Mouse (Mus musculus): Measurements from ENCODE around the gene Immp2l. TPM values are rescaled to one million over a fixed set of nuclear protein-coding genes. Genes with fewer than 3 reads are reported as not detected.

The Immp2l gene
- polyA plus RNA-seq, 1 experiment from 2014 or later: 16.3 TPM

- ATAC-seq (ENCODE audit: insufficient read depth, low FRiP score): peak; percentile 78; the same call in 1 of the 2 replicates
- Histone ChIP-seq H3K4me2 (ENCODE audit: low read depth, low read length) (peak overlapping the region; percentile 60), H3K27ac (ENCODE audit: low read length) (no peak overlapping the region), H3K9me3 (replicated peaks; ENCODE audit: control insufficient read depth, low read length) (no peaks in the 10 kb centered on the region), H3K4me3 (replicated peaks; ENCODE audit: low read length) (peak overlapping the region; percentile 48), H3K36me3 (ENCODE audit: control insufficient read depth, insufficient read depth, low read length) (no peaks in the 10 kb centered on the region), H3K9ac (ENCODE audit: low read length) (peak overlapping the region; percentile 58), H3K4me1 (ENCODE audit: control insufficient read depth, insufficient read depth, low read length) (no peaks in the 10 kb centered on the region), H3K27me3 (ENCODE audit: control insufficient read depth, insufficient read depth, low read length) (no peaks in the 10 kb centered on the region)
- 18% methylated on average over 12 of the region's 12 CpGs for WGBS
Observed at GRCm38 (mm10) chr12:41485512-41486215, 461.8 kb downstream of the Immp2l start.

DNA sequence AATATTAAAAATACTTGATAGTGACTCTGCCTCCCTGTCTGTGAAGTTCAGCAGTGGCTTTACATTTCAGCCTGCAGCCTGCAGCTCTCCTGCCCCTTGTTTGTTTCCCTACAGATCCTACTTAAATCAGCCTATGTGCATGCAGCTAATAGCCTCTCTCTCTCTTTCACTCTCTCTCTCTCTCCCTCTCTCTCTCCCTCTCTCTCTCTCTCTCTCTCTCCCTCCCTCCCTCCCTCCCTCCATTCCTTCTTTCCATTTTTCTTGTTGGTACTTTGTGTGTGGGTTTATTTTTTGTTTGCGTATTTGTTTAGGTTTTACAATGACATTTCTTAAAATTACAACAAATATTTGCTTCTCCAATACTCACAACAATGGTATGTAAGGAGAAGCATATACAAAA, 462.4 kb downstream of the Immp2l start, which contains the start of gene Lrrn3:
Gene Lrrn3, minus strand, starts transcription at position 101 of the 400 bp plus-strand sequence.
- Histone ChIP-seq H3K9me3 (replicated peaks; ENCODE audit: control insufficient read depth, low read length) (no peaks in the 10 kb centered on the region), H3K9ac (ENCODE audit: low read length) (peak within 1 kb of the TSS; percentile 58), H3K27ac (ENCODE audit: low read length) (no peak within 1 kb of the TSS), H3K4me1 (ENCODE audit: control insufficient read depth, insufficient read depth, low read length) (no peaks in the 10 kb centered on the region), H3K27me3 (ENCODE audit: control insufficient read depth, insufficient read depth, low read length) (no peaks in the 10 kb centered on the region), H3K4me3 (replicated peaks; ENCODE audit: low read length) (peak within 1 kb of the TSS; percentile 48), H3K4me2 (ENCODE audit: low read depth, low read length) (peak within 1 kb of the TSS; percentile 60), H3K36me3 (ENCODE audit: control insufficient read depth, insufficient read depth, low read length) (no peaks in the 10 kb centered on the region)
- 94% methylated on average over 1 of the region's 1 CpGs for WGBS
- ATAC-seq (ENCODE audit: insufficient read depth, low FRiP score): no peak

DNA sequence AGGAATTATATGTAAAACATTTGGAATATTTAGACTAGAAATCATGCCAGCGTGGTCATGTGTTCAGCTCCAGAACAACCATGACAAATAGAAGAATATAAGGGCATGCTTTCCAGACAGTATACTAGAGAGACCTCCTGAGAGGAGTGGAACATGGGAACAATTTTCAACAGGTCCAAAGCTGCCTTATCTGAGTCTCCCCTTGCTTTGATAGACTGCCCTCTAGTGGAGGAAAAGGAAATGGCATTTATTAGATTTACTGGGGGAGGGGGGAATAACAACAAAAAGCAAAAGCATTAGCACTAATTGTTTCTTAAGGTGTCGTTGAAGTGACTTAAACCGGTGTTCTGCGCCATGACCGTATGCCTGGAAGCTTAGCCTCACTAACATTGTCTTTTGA, 463.1 kb downstream of the Immp2l start:
- no peaks in the 10 kb centered on the region for H3K27me3 ChIP-seq (ENCODE audit: control insufficient read depth, insufficient read depth, low read length)
- WGBS: 30% methylated on average over 5 of the region's 5 CpGs
- no peak; the same call in 1 of the 2 replicates for ATAC-seq (ENCODE audit: insufficient read depth, low FRiP score)

GRCm38 (mm10) chr12:41494620-41495019, 470.7 kb downstream of the Immp2l start:
- 54% methylated on average over 10 of the region's 10 CpGs for WGBS
- no peak for ATAC-seq (ENCODE audit: insufficient read depth, low FRiP score)
- H3K27me3 ChIP-seq (ENCODE audit: control insufficient read depth, insufficient read depth, low read length): no peaks in the 10 kb centered on the region
- no peaks in the 10 kb centered on the region for H3K36me3 ChIP-seq (ENCODE audit: control insufficient read depth, insufficient read depth, low read length)
- H3K4me3 ChIP-seq (replicated peaks; ENCODE audit: low read length): no peak overlapping the region
- no peak overlapping the region for H3K27ac ChIP-seq (ENCODE audit: low read length)
- no peaks in the 10 kb centered on the region for H3K4me1 ChIP-seq (ENCODE audit: control insufficient read depth, insufficient read depth, low read length)
- H3K9me3 ChIP-seq (replicated peaks; ENCODE audit: control insufficient read depth, low read length): no peaks in the 10 kb centered on the region
- H3K4me2 ChIP-seq (ENCODE audit: low read depth, low read length): no peak overlapping the region
- H3K9ac ChIP-seq (ENCODE audit: low read length): no peak overlapping the region

More for the DNA sequence above, 463.1 kb downstream of the Immp2l start:
- no peak overlapping the region for H3K27ac ChIP-seq (ENCODE audit: low read length)
- H3K9me3 ChIP-seq (replicated peaks; ENCODE audit: control insufficient read depth, low read length): no peaks in the 10 kb centered on the region
- H3K4me1 ChIP-seq (ENCODE audit: control insufficient read depth, insufficient read depth, low read length): no peaks in the 10 kb centered on the region
- H3K9ac ChIP-seq (ENCODE audit: low read length): no peak overlapping the region
- no peak overlapping the region for H3K4me2 ChIP-seq (ENCODE audit: low read depth, low read length)
- no peak overlapping the region for H3K4me3 ChIP-seq (replicated peaks; ENCODE audit: low read length)
- H3K36me3 ChIP-seq (ENCODE audit: control insufficient read depth, insufficient read depth, low read length): no peaks in the 10 kb centered on the region

DNA sequence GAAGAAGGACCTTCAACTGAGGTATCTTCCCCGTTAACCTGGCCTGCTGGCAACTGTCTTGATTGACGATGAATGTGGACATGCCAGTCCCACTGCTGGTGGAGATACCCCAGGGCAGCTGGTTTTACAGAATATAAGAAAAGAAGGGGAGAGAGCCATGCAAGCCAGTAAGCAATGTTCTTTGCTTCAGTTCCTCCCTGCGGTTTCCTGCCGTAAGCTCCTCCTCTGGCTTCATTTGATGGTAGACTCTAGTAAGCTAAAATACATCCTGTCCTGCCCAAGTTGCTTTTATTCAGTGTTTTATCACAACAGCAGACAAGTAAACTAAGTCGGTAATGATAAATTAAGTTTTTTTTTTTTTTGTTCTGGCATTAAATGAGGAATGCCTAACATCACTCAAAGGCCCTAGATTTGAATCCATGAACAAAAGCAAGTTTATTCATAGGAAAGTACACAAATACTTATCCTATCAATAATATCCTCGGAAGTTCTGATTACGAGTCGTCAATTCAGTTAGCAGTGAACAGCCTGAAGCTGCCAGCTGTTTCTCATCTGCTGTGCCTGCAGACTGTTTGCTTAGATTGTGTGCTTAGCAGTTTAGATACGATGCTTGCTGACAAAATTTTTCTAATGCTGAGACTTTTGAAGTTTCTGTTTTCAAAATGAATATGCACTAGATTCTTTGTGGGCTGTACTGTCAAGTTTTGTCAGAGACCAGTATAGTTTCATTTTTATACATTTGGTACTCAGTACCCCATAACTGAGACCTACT, 476.3 kb downstream of the Immp2l start:
- no peak for ATAC-seq (ENCODE audit: insufficient read depth, low FRiP score)

GRCm38 (mm10) chr12:41508610-41509009, 484.7 kb downstream of the Immp2l start:
- Histone ChIP-seq H3K4me1 (ENCODE audit: control insufficient read depth, insufficient read depth, low read length) (no peaks in the 10 kb centered on the region), H3K36me3 (ENCODE audit: control insufficient read depth, insufficient read depth, low read length) (no peaks in the 10 kb centered on the region), H3K27ac (ENCODE audit: low read length) (no peak overlapping the region), H3K9me3 (replicated peaks; ENCODE audit: control insufficient read depth, low read length) (no peaks in the 10 kb centered on the region), H3K4me3 (replicated peaks; ENCODE audit: low read length) (no peak overlapping the region), H3K9ac (ENCODE audit: low read length) (no peak overlapping the region), H3K27me3 (ENCODE audit: control insufficient read depth, insufficient read depth, low read length) (no peaks in the 10 kb centered on the region), H3K4me2 (ENCODE audit: low read depth, low read length) (no peak overlapping the region)
- no peak for ATAC-seq (ENCODE audit: insufficient read depth, low FRiP score)
- 84% methylated on average over 4 of the region's 4 CpGs for WGBS

More for the DNA sequence above, 476.3 kb downstream of the Immp2l start:
- 36% methylated on average over 9 of the region's 9 CpGs for WGBS
- Histone ChIP-seq H3K9ac (ENCODE audit: low read length) (no peak overlapping the region), H3K4me2 (ENCODE audit: low read depth, low read length) (peak overlapping the region; percentile 15; the same call in 1 of the 2 replicates), H3K27ac (ENCODE audit: low read length) (no peak overlapping the region; the same call in 1 of the 2 replicates), H3K27me3 (ENCODE audit: control insufficient read depth, insufficient read depth, low read length) (no peaks in the 10 kb centered on the region), H3K4me1 (ENCODE audit: control insufficient read depth, insufficient read depth, low read length) (no peaks in the 10 kb centered on the region), H3K36me3 (ENCODE audit: control insufficient read depth, insufficient read depth, low read length) (no peaks in the 10 kb centered on the region), H3K4me3 (replicated peaks; ENCODE audit: low read length) (no peak overlapping the region), H3K9me3 (replicated peaks; ENCODE audit: control insufficient read depth, low read length) (no peaks in the 10 kb centered on the region)

DNA sequence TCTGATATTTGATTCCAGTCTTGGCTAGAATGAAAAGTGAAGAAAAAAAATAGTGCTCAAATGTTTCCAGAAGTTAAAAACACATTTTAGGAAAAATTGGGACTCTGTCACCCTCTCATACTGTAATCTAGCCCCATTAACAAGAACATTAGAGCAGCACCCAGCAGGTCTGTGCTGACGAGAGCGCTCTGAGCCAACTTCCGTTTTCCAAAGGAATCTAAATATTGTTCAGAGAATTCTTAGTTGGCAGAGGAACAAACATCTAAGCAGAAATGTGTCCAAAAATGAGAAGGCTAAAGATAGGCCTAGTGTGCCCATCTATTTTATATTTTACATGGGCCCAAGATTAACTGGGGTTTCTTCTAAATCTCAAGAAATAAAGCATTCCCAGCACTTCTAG, 486.7 kb downstream of the Immp2l start:
- no peak for ATAC-seq (ENCODE audit: insufficient read depth, low FRiP score)
- Histone ChIP-seq H3K9ac (ENCODE audit: low read length) (no peak overlapping the region), H3K4me1 (ENCODE audit: control insufficient read depth, insufficient read depth, low read length) (no peaks in the 10 kb centered on the region), H3K4me2 (ENCODE audit: low read depth, low read length) (no peak overlapping the region), H3K27ac (ENCODE audit: low read length) (no peak overlapping the region), H3K4me3 (replicated peaks; ENCODE audit: low read length) (no peak overlapping the region), H3K27me3 (ENCODE audit: control insufficient read depth, insufficient read depth, low read length) (no peaks in the 10 kb centered on the region), H3K9me3 (replicated peaks; ENCODE audit: control insufficient read depth, low read length) (no peaks in the 10 kb centered on the region), H3K36me3 (ENCODE audit: control insufficient read depth, insufficient read depth, low read length) (no peaks in the 10 kb centered on the region)
- 82% methylated on average over 3 of the region's 3 CpGs for whole genome bisulfite sequencing

DNA sequence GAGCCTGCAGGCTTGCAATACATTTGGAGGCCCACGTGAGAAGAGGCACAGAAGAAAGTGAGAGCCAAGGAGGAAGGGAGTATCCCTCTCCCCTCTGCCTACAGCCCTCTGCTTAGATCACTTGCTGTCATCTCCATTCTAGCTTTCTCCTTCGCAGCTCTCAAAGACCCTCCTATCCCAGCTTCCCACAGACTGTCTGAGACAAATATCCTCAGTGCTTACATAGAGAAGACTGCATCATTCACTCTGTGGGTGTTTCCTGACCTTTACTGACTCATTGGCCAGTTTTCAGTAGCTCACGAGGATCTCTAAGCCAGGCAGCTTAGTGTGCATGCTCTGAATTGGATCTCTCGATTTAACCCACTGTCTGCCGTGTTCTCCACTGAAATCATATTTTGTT, 495.0 kb downstream of the Immp2l start:
- H3K27ac ChIP-seq (ENCODE audit: low read length): peak overlapping the region; percentile 18; the same call in 1 of the 2 replicates
- H3K4me2 ChIP-seq (ENCODE audit: low read depth, low read length): no peak overlapping the region
- H3K9ac ChIP-seq (ENCODE audit: low read length): no peak overlapping the region
- H3K27me3 ChIP-seq (ENCODE audit: control insufficient read depth, insufficient read depth, low read length): no peaks in the 10 kb centered on the region
- 46% methylated on average over 5 of the region's 5 CpGs for WGBS
- ATAC-seq (ENCODE audit: insufficient read depth, low FRiP score): peak; percentile 71; the same call in 1 of the 2 replicates
- no peak overlapping the region for H3K4me3 ChIP-seq (replicated peaks; ENCODE audit: low read length)
- no peaks in the 10 kb centered on the region for H3K4me1 ChIP-seq (ENCODE audit: control insufficient read depth, insufficient read depth, low read length)
- no peaks in the 10 kb centered on the region for H3K9me3 ChIP-seq (replicated peaks; ENCODE audit: control insufficient read depth, low read length)
- H3K36me3 ChIP-seq (ENCODE audit: control insufficient read depth, insufficient read depth, low read length): no peaks in the 10 kb centered on the region

DNA sequence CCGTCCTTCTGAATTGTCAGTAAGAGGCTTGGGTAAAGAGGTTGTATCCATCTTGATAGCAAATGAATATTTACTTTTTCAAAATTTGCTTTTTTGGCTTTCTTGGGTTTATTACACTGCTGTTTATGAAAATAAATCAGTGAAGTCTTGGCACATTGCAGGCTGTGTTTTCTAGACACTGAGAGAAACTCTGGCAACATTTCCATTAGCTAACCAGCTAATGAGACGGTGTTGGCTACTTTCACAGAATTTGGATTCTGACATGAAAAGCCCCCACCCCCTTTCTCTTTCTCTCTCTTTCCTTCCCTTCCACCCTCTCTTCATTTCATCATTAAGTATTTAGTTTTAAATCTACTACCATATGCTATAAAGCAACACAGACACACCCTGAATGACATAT, 496.4 kb downstream of the Immp2l start:
- H3K4me3 ChIP-seq (replicated peaks; ENCODE audit: low read length): no peak overlapping the region
- 47% methylated on average over 2 of the region's 2 CpGs for WGBS
- no peaks in the 10 kb centered on the region for H3K9me3 ChIP-seq (replicated peaks; ENCODE audit: control insufficient read depth, low read length)
- H3K4me1 ChIP-seq (ENCODE audit: control insufficient read depth, insufficient read depth, low read length): no peaks in the 10 kb centered on the region
- H3K36me3 ChIP-seq (ENCODE audit: control insufficient read depth, insufficient read depth, low read length): no peaks in the 10 kb centered on the region
- no peak for ATAC-seq (ENCODE audit: insufficient read depth, low FRiP score)
- H3K9ac ChIP-seq (ENCODE audit: low read length): no peak overlapping the region
- no peaks in the 10 kb centered on the region for H3K27me3 ChIP-seq (ENCODE audit: control insufficient read depth, insufficient read depth, low read length)
- H3K4me2 ChIP-seq (ENCODE audit: low read depth, low read length): no peak overlapping the region
- H3K27ac ChIP-seq (ENCODE audit: low read length): no peak overlapping the region
